Mouse (Mus musculus) heart, adult 2 months (tissue): ENCODE results near the gene Lct.

ENCODE experiments used
- CTCF ChIP-seq: fragments of 200-600 bp; IDR thresholded peaks from 2 replicates; pipeline ENCODE4 v1.8.1; 2022; ENCODE audit warnings: antibody characterized with exemption, mild to moderate bottlenecking, moderate library complexity
- EP300 ChIP-seq: fragments of 200-500 bp; IDR thresholded peaks from 2 replicates; pipeline ENCODE4 v1.6.1; 2011; ENCODE audit warnings: low read depth, low read length, control low read depth; ENCODE audit not compliant: insufficient read depth
- POLR2A ChIP-seq: fragments of 200-500 bp; IDR thresholded peaks from 2 replicates; pipeline ENCODE4 v1.6.1; 2011; ENCODE audit warnings: mild to moderate bottlenecking, low read depth, low read length, control low read depth; ENCODE audit not compliant: insufficient read depth

- TF ChIP-seq POLR2A = no peak
- no peak for TF ChIP-seq CTCF
- no peak for TF ChIP-seq EP300
Observed at GRCm38 (mm10) chr1:128357452-128357851, 29.3 kb upstream of the Lct start.
